Mouse (Mus musculus) skeletal muscle tissue, adult 2 months (tissue): ENCODE data around the gene Gm20388.

Experiments
- DNase-seq: peaks from one replicate; pipeline ENCODE4 v3.0.0-alpha.2; 2012; ENCODE audit warnings: low read depth, low spot score

The Gm20388 gene

GRCm38 (mm10) chr8:122803906-122804761 lies 2893.5 kb downstream of the Gm20388 start:
- no peak for DNase-seq

GRCm38 (mm10) chr8:122805349-122805748 lies 2894.7 kb downstream of the Gm20388 start:
- DNase-seq = no peak

- DNase-seq = no peak
These were observed 2896.4 kb downstream of the Gm20388 start for GRCm38 (mm10) chr8:122806956-122807538.

- DNase-seq = no peak
These were observed 2897.3 kb downstream of the Gm20388 start for GRCm38 (mm10) chr8:122807907-122808306.

GRCm38 (mm10) chr8:122810376-122810775 lies 2899.7 kb downstream of the Gm20388 start:
- DNase-seq = no peak

- DNase-seq = no peak
These were observed 2901.3 kb downstream of the Gm20388 start for GRCm38 (mm10) chr8:122811870-122812494.

- no peak for DNase-seq
These were observed 2902.1 kb downstream of the Gm20388 start for GRCm38 (mm10) chr8:122812610-122813250.

GRCm38 (mm10) chr8:122814608-122815007 lies 2904.0 kb downstream of the Gm20388 start:
- DNase-seq = no peak

- DNase-seq = no peak
These were observed 2906.3 kb downstream of the Gm20388 start for GRCm38 (mm10) chr8:122816965-122817364.

- DNase-seq = no peak
These were observed 2907.3 kb downstream of the Gm20388 start for GRCm38 (mm10) chr8:122817724-122818496.

- no peak for DNase-seq
These were observed 2909.1 kb downstream of the Gm20388 start for GRCm38 (mm10) chr8:122819776-122820175.

GRCm38 (mm10) chr8:122824571-122824970 lies 2913.9 kb downstream of the Gm20388 start:
- DNase-seq = no peak

- peak; percentile 37 for DNase-seq
These were observed 2914.3 kb downstream of the Gm20388 start for GRCm38 (mm10) chr8:122824986-122825385.

GRCm38 (mm10) chr8:122825408-122825807 lies 2914.8 kb downstream of the Gm20388 start:
- no peak for DNase-seq

- DNase-seq = no peak
These were observed 2918.8 kb downstream of the Gm20388 start for GRCm38 (mm10) chr8:122829396-122829795.

- DNase-seq = peak; percentile 74
These were observed 2919.9 kb downstream of the Gm20388 start for GRCm38 (mm10) chr8:122830349-122831061.

GRCm38 (mm10) chr8:122834416-122834815 lies 2923.8 kb downstream of the Gm20388 start:
- DNase-seq = no peak

GRCm38 (mm10) chr8:122834971-122835370 lies 2924.3 kb downstream of the Gm20388 start:
- peak; percentile 67 for DNase-seq

- DNase-seq = no peak
These were observed 2925.6 kb downstream of the Gm20388 start for GRCm38 (mm10) chr8:122836199-122836598.

GRCm38 (mm10) chr8:122836696-122837095 lies 2926.1 kb downstream of the Gm20388 start:
- no peak for DNase-seq

GRCm38 (mm10) chr8:122844161-122844560 lies 2933.5 kb downstream of the Gm20388 start:
- DNase-seq = no peak
